Mouse (Mus musculus) frontal cortex, postnatal 10 days (tissue): ENCODE results near the gene Slc16a7.

ENCODE experiments used
- DNase-seq, 2 experiments: peaks; one replicate each; pipeline ENCODE4 v3.0.0; 2022; ENCODE audit warnings: low spot score in 2 of 2, mixed read lengths in 1 of 2

Gene Slc16a7

DNA sequence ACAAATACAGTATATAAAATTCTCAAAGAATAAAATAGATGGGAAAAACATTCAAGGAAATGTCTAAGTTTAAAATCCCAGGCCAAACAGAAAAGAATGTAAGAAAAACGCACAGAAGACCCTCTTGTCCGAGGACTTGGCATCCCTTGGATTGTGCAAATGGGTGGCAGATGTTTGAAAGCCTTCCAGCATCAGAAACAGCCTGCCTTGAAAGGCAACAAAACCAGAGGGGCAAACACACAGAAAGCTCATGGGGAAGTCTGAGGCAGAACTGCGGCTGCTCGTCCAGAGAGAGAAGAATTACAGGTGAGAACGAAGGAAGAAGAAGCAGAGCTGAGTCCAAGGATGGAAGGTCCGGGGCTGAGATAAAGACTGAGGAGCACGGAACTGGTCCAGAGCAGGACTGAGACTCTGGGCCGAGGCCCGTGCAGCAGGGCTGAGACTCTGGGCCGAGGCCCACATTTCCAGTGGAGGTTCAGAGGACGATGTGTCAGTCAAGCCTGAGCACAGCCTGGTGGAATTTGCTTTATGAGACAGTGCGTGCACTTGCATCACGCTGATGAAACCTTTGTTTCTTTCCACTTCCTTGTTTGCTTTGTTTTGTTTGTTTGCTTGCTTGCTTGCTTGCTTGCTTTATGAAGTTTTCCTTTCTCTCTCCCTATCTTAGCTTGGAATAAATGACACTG is 65.0 kb downstream of the Slc16a7 start:
- no peak for DNase-seq

DNA sequence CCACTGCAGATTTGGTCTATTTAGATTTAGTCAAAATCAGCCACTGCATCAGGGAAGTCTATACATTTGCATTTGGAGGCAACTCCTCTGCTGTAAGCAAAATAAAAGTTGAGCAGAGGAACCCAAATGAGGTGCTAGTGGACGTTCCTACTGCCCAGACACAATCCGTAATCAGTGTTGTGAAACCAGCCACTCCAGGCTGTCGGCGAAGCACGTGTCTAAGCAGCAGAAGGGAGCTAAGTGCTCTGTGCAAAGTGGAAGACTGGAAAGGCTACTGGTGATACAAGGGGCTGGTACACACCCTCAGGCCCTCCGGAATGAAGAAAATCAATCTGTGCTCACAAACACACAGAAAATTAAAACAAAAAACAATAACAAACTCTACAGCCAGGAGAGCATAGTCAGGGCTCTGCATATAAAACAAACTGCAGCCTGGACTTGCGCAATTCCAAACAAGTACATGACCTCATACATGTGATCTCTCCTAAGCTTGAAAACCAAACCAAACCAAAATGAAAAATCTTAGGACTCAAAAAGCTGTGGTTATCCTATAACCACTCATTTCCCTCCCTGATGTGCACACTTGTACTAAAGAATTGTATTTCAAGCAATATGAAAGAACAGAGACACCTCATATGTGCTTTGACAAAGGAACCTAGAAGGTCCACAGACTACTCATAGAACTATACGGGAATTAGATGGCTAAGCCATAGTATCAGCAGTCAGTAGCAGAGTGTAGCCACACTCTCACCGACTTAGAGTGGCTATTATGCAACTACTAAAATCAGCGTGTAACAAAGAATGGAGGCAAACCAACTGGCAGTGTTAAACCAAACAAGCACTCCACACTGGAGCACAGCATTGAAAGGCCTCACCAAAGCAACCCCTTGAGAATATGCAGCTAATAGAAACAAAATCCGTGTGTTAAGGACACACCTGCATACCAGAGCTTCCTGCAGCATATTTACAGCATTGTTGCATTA is 67.5 kb downstream of the Slc16a7 start:
- no peak for DNase-seq

DNA sequence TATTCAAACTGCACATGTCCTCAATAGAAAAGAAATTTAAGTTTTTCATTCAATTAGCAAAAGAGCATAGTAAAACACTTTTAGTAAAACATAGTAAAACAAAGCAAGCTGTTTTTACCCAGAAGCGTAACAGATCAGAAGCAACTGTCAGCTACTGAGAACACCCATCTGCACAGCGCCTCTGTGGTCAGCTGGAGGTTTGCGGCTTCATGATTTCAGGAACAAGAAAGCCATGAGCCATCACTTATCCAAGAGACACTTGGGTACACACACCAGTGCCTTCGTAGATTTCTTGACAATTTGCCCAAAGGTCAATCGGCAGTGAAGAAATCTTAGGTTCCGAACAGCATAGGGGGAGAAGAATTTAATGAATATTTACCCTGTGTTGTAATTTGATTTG is 71.9 kb downstream of the Slc16a7 start:
- peak in 1 of 2 experiments; percentile 22 for DNase-seq

DNA sequence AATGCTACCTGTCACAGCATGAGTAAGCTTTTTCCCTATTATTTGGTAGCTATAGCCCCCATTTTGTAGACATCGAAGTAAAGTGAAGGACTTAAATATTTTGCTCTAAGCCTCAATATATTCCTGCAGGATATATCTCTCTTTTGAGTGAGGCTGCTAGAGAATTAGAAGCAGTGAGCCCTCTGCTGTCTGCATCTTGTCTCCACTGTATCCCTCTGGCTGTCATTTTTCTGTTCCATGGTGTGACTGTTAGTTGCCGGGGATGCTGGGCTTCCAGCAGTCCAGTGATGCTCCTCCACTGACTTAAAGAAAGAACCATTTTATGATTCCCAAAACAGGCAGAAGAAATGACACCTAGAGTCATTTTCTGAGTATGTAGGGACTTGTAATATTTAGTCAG is 78.4 kb downstream of the Slc16a7 start:
- DNase-seq, result no peak

DNA sequence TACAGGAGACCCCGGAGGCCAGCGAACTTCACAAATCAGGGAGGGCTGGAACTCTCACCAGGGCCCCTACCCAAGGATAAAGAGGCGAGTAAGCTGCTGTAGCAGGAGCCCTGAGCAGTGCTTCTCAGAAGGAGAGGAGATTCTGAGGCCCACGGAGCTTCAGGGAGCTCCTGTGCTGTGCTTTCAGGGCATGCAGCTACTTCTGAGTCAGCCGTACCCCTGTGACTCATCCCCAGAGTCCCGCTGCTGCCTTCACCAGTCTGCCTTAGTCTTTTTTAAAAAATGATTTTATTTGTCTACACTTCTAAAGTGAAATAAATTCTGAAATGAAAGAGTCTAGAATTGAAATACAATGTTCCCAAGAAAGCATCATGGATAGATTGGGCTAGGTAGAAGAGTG is 91.2 kb downstream of the Slc16a7 start:
- no peak for DNase-seq

DNA sequence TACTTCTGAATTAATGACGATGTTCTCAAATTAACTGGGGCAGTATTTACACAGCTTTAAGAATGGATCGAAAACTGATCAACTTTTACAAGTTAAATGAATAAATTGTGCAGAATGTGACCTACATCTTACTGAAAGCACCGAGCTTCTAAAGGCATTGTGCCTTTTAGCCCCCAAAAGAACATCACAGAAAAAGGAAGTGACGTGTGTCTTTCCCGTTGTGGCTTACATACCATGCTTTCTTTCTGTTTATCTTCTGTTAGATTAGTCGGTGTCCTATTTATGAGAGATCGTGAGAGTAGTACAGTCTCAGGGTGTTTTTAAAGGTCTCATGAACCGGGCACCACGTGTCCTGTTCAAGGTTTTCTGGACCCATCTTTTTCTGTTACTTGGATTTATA is 98.9 kb downstream of the Slc16a7 start:
- no peak for DNase-seq

DNA sequence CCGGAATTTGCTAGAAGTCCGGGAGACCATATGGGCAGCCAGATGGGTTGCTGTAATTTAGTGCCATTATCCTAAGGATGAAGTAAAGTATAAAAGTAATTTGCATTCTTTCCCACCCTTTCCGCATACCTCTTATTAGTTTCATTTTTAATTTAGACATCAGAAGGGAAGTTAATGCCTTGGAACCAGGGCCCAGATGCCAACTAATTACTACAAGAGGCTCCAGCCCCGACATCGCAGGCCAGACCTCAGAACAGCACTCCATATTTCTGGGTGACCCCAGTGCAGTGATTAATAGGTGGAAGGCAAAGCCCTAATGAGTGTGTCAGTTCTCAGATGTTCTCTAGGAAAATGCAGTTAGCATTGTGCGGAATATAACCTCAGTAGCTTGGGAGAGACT is 100.7 kb downstream of the Slc16a7 start:
- DNase-seq, result no peak

DNA sequence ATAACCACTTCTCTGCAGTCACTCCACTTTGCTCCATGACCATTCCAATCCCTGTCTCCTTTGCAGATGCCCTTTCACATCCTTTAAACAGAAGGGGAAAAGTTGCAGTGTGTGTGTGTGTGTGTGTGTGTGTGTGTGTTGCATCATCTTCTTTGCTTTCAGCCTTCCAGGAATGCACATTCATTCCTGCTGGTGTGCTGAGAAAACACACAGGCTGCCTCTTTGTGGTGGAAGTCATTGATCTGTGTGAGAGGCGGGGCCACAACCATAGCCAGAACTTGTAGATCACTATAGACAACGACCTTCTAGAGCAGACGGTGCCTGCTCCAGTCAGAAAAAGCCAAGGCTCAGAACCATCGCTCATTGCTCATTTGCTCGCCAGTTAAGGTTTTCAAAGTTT is 103.9 kb downstream of the Slc16a7 start:
- no peak for DNase-seq

DNA sequence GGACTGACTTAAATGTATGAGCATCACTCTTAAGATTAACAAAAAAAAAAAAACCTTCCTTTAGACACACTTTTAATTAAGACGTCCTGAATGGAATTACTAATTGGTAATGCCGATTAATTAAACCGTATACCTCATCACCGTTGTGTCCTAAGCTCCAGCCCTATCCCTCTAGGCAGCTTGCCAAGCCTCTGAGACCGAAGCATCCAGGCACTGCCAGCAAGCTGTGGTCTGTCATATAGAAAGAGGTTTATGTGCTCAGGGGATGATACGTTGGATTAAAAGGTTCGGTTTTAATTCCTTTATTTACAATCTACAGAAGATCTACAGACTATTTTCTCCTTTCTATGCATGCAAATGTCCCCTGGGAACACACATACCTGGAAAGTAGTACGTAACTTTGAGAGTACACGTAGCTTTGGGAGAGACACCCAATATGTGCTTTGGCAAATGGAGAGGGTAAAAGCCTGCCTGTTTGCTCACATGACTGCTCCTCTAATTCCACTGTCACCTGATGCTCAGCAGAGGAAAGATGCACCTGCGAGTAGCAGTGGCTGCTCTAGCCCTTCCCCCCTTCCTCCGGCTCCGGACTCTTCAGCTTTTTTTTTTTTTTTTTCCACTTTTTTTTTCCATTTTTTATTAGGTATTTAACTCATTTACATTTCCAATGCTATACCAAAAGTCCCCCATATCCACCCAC is 114.0 kb downstream of the Slc16a7 start:
- DNase-seq, result no peak

DNA sequence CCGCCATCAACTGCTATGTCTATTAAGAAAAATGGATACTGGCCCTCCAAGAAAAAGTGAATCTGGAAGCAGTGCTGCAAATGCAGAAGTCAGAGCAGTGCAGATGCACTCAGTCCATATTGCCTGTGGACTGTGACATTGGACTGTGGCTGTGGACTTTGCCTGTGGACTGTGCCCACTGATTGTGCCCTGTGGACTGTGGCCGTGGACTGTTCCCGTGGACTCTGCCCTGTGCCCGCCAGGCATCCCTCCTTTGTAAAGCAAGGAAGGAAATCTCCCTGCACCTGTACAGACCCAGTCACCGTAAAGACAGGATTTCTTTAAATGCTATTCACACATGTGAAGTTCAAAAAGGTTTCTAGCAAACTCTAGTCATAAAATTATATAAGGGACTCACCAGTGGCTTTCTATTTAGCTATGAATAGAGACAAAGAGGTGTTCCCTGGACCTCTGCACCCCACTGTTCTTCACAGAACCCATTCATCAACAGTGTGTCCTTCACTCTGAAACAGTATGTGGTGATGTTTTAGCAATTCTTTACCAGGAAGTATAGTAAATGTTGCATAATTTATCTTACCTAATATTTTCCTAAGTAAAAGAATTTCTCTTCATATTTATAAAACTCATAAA is 114.6 kb downstream of the Slc16a7 start:
- no peak for DNase-seq

DNA sequence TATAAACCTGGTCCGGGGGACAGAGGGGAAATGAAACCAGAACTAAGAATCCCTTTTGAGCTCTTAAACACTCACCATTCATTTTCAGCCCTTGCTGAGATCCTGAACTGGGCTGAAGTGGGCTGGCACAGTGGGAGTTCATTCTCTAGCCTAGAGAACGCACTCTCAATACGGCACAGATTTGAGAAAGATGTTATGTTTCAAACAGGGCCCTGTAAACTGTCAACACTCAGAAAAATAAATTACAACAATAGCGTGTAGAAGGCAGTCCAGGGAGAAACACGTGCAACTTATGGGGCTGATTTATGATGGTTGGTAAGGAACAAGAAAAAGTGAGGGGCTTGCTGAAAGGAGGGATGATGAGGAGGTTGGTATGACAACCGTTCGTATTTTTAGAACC is 115.5 kb downstream of the Slc16a7 start:
- no peak for DNase-seq

DNA sequence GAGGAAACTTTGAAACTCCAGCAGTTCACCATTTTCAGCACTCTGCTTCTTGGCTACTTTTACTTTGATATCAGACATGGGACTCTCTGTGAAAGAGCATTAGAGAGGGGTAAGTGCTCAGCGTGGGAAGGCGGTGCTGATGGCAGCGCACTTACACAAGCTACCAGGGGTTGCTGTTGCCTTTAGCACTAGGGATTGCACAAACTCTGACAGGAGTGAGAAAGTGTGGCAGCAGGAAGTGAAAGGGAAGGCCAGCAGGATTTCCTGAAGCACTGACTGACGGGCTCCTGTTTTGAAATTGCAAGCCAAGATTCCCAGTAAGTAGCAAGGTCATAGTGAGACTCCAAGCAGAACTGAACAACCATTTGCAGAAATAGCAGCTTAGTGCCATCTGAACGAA is 117.8 kb downstream of the Slc16a7 start:
- no peak for DNase-seq

DNA sequence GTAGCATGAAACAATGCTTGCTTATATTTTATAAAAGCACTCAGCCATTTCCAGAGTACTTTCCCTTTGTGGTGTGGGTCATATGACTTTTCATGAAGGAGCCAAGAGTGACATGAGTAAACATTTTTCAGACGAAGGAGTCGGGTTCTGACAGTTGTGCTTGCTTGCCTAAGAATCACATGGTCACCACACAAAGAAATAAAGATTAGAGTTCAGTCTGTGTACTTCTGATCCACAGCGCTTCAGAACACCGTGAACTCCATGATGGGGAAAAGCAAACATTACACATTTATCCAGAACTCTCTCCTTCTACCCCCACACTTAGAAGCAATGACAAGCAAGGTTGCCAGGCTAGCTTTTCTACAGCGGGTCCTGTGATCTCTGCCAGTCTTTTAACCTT is 119.0 kb downstream of the Slc16a7 start:
- DNase-seq, result no peak

DNA sequence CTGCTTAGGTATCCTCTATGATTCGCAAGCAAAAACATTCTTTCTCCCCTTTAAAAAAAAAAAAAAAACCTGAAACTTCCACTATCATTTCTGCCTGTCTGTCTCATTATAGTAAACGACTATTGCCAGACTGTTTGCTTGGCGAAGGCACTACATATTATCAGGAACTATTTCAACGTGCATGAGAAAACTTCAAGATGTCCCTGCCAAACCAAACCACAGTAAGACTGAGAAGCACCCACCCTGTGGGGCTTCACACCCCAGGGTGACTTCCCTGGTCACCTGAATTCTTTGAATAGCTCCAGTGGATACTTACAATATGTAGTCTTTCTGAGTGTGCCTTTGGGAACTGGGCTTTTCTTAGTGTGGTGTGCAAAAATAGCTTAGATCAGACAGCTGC is 122.9 kb downstream of the Slc16a7 start:
- DNase-seq, result no peak

DNA sequence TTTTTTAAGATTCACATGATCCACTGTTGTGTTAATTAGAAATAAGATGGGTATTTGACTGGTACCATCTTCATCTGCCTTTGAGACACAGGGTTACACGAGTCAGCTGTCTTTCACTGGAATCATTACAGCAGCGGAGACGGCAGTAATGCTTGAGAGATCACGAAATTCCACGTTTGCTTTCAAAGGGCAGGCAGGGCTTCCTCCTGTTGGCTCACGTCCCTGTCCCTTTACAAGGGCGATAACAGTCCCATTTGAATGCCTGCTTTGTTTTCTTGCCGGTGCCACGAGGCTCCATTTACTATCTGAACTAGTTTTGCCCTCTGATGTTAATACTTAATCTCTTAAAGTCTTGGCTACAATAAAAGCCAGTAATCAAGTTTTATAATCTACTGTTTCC is 123.4 kb downstream of the Slc16a7 start:
- DNase-seq, result no peak

DNA sequence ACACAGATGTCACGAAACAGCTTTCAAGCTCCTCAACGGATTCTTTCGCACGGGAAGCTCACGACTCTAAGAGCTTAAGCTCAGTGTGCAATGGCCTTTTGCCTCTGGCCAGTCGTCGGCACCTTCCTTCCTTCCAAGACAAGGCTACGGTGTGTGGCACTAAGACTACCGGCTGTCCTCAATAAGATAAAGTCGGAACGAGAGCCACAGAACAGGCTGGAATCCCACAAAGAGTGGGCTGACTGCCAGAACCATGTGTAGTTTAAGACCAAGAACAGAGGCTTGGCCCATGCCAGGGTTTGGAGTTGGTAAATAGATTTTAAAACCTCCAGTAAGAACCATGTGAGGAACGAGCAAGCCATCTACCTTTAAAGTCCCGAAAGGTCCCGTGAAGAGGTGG is 123.8 kb downstream of the Slc16a7 start:
- DNase-seq, result peak in 1 of 2 experiments; percentile 11

DNA sequence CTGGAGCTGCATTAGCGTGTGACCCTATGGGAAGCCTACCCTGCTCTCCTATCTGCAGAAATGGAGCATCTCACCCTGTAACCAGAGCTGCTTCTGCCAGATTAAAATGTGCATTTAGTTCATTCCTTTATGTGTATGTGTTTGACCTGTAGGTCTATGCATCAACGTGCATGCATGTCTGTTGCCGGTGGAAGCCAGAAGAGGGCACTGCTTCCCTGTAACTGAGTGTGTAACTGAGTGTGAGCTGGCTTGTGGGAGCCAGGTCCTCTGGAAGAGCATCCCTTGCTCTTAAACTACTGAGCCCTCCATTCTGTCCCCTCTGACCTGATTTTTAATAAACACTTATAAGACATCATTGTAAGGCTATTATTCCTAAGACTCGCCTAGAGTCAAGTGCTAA is 124.3 kb downstream of the Slc16a7 start:
- peak in 1 of 2 experiments; percentile 23 for DNase-seq

DNA sequence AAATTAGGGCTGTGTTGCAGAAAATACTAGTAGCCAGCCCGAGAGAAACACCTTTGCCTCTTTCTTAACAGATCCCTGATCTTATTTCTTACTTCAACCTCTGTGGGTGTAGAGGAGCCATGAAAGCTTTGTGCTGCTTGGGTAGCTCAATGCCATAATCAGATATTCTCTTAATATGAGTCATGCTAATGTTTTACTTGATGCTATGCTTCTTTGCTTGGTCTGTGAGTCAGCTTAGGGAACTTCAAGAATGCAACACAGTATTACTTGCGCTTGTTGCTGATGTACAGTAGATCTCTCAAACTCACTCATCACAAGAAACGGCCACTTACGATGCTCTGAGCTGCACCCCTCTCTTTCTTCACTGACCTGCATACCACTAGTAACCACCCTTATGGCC is 133.4 kb downstream of the Slc16a7 start:
- DNase-seq, result no peak

DNA sequence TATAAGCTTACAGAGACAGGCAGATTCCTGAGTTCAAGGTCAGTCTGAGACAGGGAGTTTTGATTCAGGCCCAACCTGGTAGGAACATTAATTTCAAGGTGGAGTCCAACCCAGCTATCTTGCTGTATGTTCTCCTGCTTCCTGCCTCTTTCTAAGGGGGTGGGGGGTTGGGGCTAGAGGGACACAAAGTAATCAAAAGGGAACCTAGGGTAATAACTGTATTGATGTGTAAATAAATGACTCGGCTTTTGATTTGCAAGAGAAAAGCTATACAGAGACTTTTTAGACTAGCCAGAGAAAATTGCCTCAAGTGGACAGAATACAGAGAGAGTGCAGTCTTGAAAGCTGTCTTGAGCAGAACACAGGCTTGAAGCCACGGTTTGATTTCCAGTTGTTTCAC is 174.7 kb downstream of the Slc16a7 start:
- no peak for DNase-seq

DNA sequence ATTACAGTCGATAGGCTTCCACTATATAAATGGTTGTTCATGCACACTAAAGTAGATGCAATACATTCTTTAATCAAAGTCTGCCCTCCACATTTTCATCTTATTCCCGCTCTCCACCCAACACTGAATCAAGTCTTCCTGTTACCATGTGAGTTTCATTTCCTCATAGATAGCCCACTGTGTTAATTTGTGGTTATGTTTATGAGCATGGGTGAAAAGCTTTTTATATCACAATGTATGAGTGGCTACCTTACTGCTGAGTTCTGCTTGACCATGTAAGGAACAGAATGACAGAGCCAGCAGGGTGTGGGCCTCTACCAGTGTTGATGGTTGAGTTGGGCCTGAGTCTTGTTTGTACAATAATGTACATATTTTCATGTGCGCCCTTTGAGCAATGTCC is 175.5 kb downstream of the Slc16a7 start:
- DNase-seq, result no peak

DNA sequence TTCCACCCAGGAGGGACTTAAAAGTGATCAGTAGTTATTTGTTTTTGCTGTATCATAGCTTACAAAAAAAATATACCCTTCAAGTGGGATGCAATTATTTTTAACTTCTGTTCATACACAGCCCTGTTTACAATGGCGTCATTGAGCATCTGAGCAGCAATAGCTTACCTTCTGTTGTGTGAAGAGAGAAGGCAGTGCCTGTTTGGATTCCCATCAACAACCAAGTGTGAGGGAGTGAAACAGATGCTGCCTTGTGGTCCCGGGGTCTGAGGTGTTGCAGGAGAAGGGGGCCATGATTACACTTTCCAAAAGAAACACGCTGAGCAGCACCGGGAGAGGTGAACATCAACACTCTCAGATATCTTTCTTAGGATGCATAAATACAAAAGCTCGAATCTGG is 201.7 kb downstream of the Slc16a7 start:
- no peak for DNase-seq

DNA sequence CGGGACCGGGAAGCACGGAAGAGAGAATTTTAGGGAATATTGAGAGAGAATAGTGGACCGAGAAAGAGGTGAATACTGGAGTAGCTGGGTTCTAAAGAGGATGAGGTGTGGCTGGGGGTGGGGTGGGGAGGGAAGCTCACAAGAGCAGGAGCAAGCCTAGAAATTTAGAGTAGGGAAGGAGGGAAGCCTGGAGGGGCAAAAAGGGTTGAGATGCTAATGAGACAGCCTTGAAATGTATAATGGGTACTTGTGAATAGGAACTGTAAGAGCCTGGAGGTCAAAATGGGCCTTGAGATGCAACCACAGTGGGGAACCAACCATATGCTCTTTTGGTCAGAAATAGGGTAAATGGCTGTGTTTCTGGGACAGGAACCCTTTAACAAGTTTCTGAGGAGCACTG is 203.9 kb downstream of the Slc16a7 start:
- DNase-seq, result no peak
